Mouse (Mus musculus) T-helper 2 cell (primary cell): Measurements from ENCODE around the gene Dazap1.
"Not testable (repeated sequence)": the region's sequence is repeated elsewhere in the genome, so short reads cannot be mapped to it uniquely, and the experiment has no call there.

Source experiments
- in situ Hi-C: fragments of 300-600 bp; cut with MboI, MseI; formaldehyde crosslinking; loops from one replicate; pipeline ENCODE4 v1.15.1; 2025; ENCODE audit warnings: high pct_unique_total_duplicates

Dazap1 gene

DNA sequence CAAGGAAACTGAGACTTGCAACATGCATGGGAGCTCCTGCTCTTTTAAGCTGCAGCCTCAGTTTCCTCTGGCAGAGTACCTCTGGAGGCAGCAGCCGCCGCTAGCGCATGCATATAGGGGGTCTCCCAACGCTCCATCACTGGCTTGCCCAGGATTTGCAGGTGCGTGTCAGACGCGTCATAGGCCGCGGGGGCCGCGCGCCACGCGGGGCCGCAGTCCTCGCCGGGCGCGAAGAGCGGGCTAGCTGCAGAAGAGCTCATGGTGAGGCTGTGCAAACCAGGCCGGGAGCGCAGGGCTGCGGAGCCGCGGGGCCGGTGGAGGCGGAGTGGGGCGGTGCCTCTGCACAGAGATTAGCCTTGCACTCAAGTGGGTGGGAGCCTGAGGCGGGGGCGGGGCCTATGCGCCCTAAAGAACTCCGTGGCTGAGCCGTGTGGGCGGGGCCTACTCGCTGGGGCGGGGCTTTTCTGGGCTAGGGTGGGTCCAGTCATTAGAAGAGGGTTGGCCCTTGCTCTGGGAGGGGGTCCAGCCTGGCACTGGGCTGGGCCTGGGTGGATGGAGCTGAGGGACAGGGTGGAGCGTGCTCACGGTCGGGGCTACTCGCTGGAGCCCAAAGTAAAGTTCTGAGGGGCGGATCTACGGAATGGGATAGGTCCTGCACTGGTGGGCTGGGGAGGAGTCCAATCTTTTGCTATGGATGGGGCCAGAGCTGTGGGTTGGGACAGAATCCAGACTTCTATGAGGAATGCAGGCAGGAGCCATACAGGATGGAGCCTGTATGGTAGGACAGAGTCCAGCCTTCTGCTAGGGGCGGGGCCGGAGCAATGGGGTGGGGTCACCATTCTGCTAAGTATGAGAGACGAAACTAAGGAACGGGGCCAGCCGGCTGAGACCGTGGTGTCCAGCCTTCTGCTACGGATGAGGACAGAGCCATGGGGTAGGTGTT lies at the start of gene Dazap1, which contains the start of gene Gamt:
Gene Dazap1 (plus strand): TSS at position 845 of the 943 bp plus-strand sequence.
Gene Gamt (minus strand): TSS at position 371 of the 943 bp plus-strand sequence.
- in situ Hi-C loops, result no loop called here

DNA sequence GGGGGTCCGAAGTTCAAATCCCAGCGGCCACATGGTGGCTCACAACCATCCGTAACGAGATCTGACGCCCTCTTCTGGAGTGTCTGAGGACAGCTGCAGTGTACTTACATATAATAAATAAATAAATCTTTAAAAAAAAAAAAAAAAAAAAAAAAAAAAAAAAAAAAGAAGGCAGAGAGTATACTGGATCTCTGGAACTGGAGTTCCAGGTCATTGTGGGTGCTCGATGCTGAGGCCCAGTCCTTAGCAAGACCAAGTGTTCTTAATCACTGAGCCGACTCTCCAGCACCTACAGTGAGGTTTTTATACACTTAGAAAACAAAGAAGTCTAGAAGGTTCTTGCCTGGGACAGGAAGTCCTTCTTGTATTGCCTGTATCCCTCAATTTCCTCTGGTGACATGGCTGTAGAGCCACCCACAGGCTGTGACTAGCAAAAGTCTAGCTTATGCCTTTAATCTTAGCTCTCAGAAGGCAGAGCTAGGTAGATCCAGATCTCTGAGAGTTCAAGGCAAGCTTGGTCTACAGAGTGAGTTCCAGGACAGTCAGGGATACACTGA lies 49.7 kb upstream of the Dazap1 start:
- in situ Hi-C loops, result not testable (repeated sequence)

DNA sequence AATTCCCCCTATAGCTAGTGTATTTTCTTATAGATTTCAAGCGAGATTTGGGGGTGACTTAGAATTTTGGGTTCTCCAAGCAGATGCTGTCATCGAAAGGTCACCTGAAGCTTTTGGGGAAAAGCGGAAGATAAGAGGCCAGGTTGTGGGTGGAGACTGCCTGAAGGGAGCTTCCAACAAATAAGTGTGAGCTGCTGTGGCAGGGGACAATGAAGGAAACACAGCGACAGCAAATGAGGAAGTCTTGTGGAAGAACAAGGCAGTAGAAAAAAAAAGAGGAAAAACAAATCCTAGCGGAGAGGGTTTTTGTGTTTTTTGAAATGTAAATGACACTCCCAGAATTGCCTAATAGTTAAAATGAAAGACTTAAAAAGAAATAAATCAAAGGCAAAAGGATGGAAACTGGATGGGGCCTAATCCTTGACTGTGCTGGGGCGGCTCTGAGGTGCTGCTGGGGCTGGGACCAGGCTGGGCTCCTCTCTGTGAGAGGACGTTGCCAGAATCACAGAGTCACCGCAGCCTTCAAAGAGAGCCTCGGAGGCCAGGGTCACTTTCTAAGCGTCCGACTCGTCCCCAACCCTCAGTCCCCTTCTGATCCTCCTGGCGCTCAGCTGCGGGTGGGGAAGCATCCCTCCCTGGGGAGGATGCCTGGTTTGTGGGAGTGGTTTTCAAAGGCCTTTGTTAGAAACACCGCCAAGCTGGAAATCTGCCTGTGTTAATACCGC lies 46.1 kb upstream of the Dazap1 start:
- in situ Hi-C loops, result no loop called here

DNA sequence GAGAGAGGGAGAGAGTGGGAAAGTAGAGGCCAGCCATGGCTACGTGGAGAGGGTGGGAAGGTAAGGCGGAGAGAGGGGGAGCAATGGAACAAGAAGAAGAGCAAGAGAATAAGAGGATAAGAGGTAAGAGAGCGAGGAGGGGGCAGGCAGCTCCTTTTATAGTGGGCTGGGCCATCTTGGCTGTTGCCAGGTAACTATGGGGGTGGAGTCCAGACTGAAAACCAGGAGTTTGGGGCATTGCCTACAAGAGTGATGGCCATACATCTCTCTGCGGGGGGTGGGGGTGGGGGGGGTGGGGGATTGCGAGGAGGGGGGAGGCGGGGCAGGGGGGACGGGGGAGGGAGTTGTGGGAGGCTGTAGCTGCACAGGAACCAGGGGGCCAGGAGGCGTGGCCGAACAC lies 40.6 kb upstream of the Dazap1 start:
- in situ Hi-C loops, result no loop called here

DNA sequence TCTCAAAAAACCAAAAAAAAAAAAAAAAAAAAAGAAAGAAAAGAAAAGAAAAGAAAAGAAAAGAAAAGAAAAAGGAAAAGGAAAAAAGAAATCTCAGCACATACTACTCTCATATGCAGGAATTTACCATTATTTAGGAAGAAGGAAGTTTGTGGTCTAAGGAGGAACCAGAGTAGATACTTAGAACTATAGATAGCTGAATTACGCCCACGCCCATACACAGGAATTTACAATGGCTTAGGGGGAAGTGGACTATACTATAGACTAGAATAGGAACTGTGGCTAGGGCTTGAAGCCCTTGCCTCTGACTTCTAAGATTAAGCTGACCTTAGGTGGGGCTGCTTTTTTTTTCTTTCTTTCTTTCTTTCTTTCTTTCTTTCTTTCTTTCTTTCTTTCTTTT lies 38.1 kb upstream of the Dazap1 start:
- in situ Hi-C loops, result not testable (repeated sequence)

DNA sequence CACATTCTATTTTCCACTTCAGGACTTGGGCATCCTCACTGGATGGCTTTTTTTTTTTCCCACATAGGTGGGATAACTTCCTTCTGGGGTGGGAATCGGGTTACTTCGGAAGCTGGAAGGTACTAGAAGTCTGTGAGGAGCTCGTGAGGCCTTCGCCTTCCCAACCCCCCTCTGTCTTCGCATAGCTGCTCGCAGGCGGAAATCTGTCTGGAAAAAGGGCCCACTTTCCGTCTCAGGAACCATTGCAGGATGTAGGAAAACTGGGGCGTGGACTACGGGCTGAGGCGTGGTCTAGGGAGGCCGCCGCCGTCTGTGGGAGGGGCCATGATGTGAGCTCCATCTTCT lies 35.2 kb upstream of the Dazap1 start:
- in situ Hi-C loops, result no loop called here

DNA sequence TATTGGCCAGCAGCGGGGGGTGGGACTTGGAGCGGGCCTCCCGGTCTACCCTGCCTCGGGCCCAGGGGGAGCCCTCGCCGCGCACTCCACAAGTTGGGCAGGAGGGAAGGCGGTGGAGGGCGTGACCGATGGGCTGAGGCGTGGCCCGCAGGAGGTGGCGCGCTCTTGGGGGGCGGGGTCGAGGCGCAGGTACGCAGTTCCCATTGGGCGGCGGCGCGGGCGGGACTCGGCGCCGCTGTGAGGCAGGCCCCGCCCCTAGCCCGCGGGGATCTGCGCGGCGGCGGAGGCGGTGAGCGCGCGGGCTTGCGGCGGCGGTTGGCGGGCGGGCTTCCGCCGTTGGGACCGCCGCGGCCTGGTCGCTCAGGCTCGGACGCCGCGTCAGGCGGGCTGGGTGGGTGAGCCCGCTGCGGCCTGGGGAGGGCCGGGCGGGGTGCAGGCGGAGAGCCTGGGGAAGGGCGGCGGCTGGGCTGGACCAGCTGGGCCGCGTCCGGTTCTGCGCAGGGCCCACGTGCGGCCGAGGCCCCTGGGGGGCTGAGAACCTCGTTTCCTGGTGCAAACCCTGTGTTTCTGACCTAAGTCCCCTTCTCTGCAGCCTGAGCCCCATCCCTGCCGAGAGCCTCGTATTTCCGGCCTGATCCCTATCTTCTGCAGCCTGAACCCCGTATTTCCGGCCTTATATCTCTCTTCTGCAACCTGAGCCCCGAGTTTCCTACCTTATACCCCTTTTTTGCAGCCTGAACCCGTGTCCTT lies 34.7 kb upstream of the Dazap1 start, which contains the start of gene Mum1:
Gene Mum1 (plus strand): TSS at position 19 of the 750 bp plus-strand sequence.
- in situ Hi-C loops, result no loop called here

DNA sequence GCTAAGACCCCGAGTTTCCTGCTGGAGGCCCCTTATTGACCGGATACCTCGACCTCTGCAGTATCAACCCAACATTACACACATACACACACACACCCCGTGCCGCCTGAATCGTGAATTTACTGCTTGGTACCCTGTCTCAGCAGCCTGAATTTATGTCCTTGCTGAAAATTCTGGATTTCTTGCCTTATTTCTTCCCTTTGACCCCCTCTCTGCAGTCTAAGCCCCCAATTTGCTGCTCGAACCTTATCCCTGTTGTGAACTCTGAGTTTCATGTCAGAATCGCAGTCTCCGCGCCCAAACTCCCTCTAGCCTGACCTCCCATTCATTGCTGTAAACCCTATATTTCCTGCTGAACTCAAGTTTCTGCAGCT lies 34.1 kb upstream of the Dazap1 start:
- in situ Hi-C loops, result no loop called here

DNA sequence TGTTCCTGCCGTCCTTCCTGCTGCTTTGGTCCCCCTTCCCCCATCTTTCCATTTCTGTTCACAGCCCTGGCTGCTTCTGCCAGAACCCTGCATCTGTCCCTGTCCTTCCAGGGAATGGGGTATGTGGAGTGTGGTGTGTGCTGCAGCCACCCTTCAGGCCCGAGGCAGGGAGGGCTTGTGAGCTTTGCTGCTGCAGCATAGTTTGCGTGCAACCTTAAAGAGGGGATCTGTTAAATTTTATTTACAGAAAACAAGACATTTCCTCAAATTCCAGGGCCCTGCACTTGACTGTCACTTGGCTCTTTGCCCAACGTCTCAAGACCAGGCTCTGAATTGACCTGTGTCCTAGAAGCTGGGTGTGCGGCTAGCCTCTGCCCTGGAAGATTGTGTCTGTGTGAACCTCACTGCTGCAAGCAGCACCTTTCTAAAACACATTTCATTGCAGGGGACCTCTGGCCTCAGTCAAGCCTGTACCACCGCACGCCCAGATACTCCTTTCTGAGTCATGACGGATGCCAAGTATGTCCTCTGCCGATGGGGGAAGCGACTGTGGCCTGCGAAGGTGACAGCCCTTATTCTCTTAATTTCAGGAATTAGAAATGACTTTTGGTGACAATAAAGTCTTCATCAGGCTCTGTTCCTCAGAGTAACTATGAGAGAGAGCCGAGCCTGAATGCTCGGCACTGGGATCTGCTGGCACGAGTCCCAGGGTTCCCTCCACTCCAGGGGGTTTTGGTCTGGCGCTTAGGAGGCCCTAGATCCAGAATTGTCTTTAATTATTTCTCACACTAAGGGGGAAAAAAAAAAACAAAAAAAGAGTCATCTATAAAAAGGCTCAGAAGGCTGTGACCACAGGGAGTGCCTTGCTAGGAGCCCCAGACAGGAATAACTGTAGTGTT lies 33.2 kb upstream of the Dazap1 start:
- in situ Hi-C loops, result no loop called here

DNA sequence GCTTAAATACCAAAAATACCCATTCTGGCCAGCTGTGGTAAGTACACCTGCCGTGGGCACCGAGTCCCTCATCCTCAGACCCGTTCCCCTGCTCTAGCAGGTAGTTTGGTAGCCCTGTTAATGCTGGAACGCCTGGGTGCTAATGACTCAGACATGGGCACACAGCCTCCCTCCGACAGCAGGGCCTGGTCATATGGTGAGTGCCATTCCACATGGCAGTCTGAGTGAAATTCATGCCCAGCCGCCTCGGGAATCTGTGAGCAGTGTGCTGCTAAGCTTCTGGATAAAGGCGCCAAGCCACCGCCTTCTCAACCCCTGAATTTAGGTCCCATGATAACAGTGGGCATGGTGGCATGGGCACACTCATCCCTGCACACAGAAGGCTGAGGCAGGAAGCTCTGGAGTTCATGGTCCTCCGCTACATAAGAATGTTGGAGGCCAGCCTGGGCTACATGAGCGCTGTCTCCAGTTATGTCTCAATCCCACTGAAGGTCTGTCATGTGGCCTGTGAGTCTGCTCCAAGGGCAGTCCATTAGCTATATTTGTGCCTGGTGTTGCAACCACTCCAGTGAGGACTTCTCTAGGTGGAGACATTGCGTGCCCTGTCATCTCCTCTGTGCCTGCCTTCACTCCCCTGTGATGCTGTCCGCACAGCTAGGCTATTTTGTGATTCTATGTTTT lies 25.0 kb upstream of the Dazap1 start:
- in situ Hi-C loops, result no loop called here

DNA sequence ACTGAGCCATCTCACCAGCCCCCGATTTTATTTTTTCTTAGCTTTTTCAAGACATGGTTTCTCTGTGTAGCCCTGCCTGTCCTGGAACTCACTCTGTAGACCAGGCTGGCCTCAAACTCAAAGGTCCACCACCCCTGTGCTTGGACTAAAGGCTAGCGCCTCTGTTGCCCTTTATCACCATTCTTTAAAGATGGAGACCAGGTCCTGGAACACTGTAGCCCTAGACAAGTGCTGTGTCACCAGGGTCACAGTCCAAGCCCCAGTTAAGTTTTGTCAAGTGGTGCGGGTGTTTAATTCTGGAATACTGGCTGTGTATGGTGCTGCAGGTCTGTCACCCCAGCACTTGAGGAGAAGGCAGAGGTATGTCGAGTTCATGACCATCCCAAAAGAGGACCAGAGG lies 24.3 kb upstream of the Dazap1 start:
- in situ Hi-C loops, result no loop called here

DNA sequence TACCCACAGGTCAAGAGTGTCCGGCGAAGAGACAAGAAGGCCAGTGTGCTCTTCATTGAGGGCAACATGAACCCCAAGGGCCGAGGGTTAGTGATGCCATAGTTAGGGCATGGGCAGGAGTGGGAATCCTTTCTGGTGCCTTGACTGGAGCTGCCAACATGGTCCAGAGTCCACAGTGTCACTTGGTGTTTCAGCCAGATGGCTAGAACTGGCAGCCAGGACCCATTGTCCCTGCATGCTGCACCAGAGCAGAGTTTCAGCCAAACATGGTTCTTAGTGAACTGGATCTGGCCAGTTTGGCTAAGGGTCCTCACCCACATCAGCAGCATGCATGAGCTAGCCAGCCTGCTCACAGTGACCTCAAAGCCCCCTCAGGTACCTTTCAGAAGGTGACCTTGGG lies 23.0 kb upstream of the Dazap1 start:
- in situ Hi-C loops, result no loop called here

DNA sequence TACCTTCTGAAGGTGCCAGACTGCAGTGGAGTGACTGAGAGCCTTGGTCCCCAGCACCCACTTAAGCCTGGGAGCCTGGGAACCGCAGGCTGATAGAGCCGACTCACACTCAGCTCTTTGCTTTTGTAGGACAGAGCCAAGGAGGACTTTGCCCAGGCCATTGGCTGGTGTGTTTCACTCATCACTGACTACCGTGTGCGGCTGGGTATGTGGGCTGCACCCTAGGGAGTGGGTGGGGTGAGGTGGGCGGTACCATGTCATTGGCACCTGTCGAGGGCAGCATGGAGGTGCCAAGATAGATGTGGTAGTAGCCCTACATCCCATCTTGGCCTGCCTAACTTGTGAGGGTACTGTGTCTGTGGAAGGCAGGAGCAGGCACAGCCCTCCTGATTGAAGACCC lies 21.5 kb upstream of the Dazap1 start:
- in situ Hi-C loops, result no loop called here

DNA sequence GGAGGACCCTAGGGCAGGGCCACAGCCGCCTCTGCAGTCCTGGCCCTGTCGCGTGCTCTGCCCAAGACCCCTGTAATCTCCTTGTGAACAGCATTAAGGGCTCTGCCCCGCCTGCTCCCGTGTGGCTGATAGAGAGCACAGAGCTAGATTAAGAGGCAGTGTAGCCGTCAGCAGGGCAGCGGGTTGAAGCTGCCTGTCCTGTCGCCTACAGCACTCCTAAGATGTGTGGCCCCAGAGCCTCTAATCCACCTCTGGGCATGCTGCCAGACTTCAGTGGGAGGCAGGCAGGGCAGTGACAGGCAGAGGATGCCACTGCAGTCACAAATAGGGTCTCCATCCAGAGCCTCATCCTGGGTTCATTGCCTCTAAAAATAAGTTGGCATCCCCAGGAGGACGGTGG lies 19.2 kb upstream of the Dazap1 start:
- in situ Hi-C loops, result no loop called here

DNA sequence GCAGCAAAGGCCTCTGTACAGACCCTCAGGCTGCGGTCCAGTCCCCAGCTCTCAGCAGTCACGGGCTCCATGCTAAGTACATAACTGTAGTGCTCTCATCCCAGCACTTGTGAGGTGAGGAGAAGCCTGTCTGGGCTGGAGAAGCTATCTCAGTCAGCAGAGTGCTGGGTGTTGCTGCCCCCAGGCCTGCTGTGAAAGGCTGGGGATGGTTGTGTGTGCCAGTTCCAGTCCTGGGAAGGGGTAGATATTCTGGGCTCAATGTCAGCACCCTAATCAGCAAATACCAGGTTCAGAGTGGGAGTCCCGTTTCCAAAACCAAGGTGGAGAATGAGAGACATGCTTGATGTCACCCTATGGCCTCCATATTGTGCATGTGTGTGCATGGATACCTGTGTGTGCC lies 18.7 kb upstream of the Dazap1 start:
- in situ Hi-C loops, result no loop called here

DNA sequence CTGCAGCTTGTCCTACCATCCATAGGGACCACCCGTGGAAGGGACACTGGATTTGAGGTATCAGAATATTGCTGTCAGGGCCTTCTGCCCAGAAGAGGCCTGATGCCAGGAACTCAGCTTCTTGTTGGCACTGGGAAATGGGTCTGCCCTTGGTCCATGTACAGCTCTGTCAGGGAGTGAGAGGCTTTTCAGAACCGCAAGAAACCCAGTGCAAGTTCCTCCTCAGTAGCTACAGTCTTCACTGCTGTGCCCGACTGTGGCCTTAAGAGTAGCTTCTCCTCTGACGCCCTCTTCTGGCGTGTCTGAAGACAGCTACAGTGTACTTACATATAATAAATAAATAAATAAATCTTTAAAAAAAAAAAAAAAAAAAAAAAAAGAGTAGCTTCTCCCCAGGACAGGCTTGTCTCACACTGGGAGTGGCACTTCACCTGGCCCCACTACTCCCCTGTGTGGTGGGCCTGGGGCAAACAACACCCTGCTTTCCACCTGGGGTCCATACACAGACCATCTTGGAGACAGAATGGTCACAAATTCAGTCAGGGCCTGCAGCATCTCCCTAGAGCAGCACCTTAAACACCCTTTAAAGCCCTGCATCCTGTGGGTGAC lies 16.4 kb upstream of the Dazap1 start:
- in situ Hi-C loops, result loop anchor here (5.0 kb wide), 1 partner anchor 68 kb away; the partner anchor contains the start of gene Efna2

DNA sequence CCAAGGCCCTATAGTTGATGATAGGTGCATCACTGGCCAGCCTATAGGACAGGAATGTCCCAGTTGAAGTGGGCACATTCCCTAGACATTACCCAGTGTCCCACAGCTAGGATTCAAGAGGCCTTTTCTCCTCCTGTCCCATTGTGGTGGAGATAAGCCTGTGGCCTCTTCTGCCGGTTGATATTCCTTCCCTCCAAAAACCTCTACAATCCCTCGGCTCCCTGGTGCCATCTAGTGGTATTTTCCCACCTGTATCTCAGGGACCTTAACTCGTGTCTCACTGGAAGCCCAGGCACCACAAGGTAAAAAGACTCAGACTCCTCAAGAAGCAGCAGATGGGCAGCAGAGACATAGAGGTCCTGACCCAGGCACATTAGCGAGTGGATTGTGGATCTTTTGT lies 15.7 kb upstream of the Dazap1 start:
- in situ Hi-C loops, result loop anchor here (5.0 kb wide), 1 partner anchor 68 kb away; the partner anchor contains the start of gene Efna2

DNA sequence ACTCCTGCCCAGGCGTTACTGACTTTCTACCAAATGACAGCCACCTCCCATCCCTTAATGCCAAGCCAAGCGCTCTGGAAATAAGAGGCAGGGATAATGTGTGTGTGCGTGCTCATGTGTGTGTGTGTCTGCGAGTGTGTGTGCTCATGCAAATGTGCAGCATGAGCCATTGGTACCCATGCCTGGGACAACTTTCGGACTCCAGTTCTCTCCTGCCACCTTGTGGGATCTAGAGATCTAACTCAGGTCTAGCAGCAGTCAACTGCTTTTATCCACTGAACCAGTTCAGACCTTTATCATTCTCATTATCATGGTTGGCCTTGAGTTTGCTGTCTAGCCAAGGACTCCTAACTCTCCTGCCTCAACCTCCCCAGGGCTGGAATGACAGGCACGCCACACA lies 13.4 kb upstream of the Dazap1 start:
- in situ Hi-C loops, result loop anchor here (5.0 kb wide), 1 partner anchor 71 kb away; the partner anchor contains the start of gene Efna2

DNA sequence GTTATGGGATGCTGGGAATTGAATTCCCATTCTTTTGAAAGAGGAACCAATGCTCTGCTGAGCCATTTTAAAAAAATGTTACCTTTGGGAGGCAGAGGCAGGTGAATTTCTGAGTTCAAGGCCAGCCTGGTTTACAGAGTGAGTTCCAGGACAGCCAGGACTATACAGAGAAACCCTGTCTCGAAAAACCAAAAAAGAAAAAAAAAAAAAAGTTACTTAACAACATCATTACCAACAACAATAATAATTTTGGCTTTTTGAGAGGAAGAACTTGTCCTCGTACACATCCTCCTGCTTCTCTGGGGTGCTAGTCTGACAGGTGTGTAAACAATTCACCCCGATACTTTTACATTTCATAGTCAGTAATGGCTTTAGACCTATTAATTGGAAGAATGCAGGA lies 12.8 kb upstream of the Dazap1 start:
- in situ Hi-C loops, result loop anchor here (5.0 kb wide), 1 partner anchor 71 kb away; the partner anchor contains the start of gene Efna2
